Mouse (Mus musculus): ENCODE measurements around the gene Pip. TPM values are rescaled to one million over a fixed set of nuclear protein-coding genes. Genes with fewer than 3 reads are reported as not detected.

Pip gene
- polyA plus RNA-seq (2016; fragmentation: Nextera tagmentation; extraction: Ambion mirVana) = not detected in 2 replicates

DNA sequence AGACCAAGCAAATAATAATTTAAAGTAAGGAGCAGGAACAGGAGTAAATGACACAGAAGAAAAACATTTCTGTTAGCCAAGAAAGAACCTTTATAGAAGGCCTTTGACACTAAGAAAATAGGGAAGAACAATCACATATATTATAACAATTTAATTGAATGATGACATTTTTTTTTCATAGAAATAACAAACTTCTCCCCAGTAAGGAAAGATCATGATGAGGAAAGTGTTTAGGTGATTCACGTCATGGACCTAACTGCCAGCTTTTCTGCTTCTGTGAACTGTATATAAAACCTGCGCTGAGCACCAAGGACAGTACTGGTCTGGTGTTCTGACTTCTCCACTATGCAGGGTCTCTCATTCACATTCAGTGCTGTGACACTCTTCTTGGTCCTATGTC lies at the start of gene Pip:
Gene Pip, plus strand, starts transcription at position 301 of the 400 bp plus-strand sequence.
- H3K27ac ChIP-seq = no peak within 1 kb of the TSS
- H3K36me3 ChIP-seq (replicated peaks) = no peaks in the 10 kb centered on the region
- H3K4me1 ChIP-seq = no peaks in the 10 kb centered on the region
- H3K27me3 ChIP-seq (ENCODE audit: poor library complexity, severe bottlenecking) = no peaks in the 10 kb centered on the region
- no peaks in the 10 kb centered on the region for H3K9me3 ChIP-seq
- DNase-seq (ENCODE audit: extremely low spot score, low spot score) = no peak
- H3K4me3 ChIP-seq = no peak within 1 kb of the TSS
- 87% methylated on average over 2 of the region's 2 CpGs for WGBS

- Histone ChIP-seq H3K36me3 (replicated peaks) (no peaks in the 10 kb centered on the region), H3K9me3 (no peaks in the 10 kb centered on the region), H3K27me3 (ENCODE audit: poor library complexity, severe bottlenecking) (no peaks in the 10 kb centered on the region), H3K4me1 (no peaks in the 10 kb centered on the region), H3K4me3 (no peak overlapping the region), H3K27ac (no peak overlapping the region)
- no peak for DNase-seq (ENCODE audit: extremely low spot score, low spot score)
Measured at GRCm38 (mm10) chr6:41824086-41824485, 23.2 kb upstream of the Pip start.

DNA sequence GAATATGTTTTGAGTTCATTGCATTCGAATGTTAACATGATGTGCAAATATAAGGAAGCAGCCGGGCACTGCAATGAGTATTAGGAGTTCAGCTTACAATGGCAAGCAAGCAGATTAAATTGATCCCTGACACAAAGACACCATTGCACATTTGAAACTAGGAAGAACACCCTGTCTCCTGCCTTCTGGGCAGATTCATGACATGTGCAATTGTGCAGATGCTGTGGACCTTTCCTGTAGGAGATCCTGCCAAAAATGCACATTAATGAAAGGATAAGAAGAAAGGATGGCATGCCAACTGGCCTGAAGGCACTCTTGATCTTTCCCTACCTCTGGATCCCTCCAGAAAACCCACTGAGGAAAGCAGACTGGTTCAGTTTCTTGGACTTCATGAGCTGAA lies 17.8 kb upstream of the Pip start:
- Histone ChIP-seq H3K36me3 (replicated peaks) (no peaks in the 10 kb centered on the region), H3K27me3 (ENCODE audit: poor library complexity, severe bottlenecking) (no peaks in the 10 kb centered on the region), H3K4me1 (no peaks in the 10 kb centered on the region), H3K4me3 (no peak overlapping the region), H3K27ac (no peak overlapping the region), H3K9me3 (no peaks in the 10 kb centered on the region)
- 91% methylated on average over 2 of the region's 2 CpGs for WGBS
- DNase-seq (ENCODE audit: extremely low spot score, low spot score) = no peak

- Histone ChIP-seq H3K36me3 (replicated peaks) (no peaks in the 10 kb centered on the region), H3K4me1 (no peaks in the 10 kb centered on the region), H3K4me3 (no peak within 1 kb of the TSS), H3K27ac (no peak within 1 kb of the TSS), H3K27me3 (ENCODE audit: poor library complexity, severe bottlenecking) (no peaks in the 10 kb centered on the region), H3K9me3 (no peaks in the 10 kb centered on the region)
- 93% methylated on average over 3 of the region's 3 CpGs for WGBS
- DNase-seq (ENCODE audit: extremely low spot score, low spot score) = no peak
Measured at GRCm38 (mm10) chr6:41852689-41853088, 5.4 kb downstream of the Pip start, which contains the start of gene Sval2. TSS of gene Sval2 (plus strand) at chr6:41852989.

DNA sequence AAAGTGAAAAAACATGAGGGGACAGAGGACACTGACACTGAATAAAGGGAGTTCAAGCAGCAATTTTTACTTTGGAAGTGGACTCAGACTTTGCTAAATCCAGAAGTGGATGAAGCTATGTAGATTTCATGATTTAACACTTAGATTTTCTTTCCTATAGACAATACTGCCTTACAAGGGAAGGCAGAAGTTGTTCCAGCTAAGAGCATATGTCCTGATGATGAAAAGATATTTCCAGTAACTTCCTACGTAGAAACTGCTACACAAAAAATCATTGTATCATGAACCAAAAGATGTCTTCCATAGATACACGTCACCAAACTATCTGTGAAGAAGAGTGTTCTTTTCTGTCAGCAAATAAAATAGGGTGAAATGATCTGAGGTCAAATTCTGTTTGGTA lies 16.7 kb downstream of the Pip start:
- H3K27ac ChIP-seq = no peak overlapping the region
- no peaks in the 10 kb centered on the region for H3K4me1 ChIP-seq
- 81% methylated on average over 2 of the region's 2 CpGs for WGBS
- H3K36me3 ChIP-seq (replicated peaks) = no peaks in the 10 kb centered on the region
- no peaks in the 10 kb centered on the region for H3K27me3 ChIP-seq (ENCODE audit: poor library complexity, severe bottlenecking)
- DNase-seq (ENCODE audit: extremely low spot score, low spot score) = no peak
- H3K9me3 ChIP-seq = no peaks in the 10 kb centered on the region
- no peak overlapping the region for H3K4me3 ChIP-seq

Other genes starting within 250 kb of the Pip start
- gene Ephb6, start 242.1 kb upstream of the Pip start, polyA plus RNA-seq (2016; fragmentation: Nextera tagmentation; extraction: Ambion mirVana) = 14.6 and 16.6 TPM in 2 replicates
- 0.16 and 0.25 TPM in 2 replicates for gene Trpv6, start 211.1 kb upstream of the Pip start, polyA plus RNA-seq (2016; fragmentation: Nextera tagmentation; extraction: Ambion mirVana)
- gene Trpv5, start 166.8 kb upstream of the Pip start, polyA plus RNA-seq (2016; fragmentation: Nextera tagmentation; extraction: Ambion mirVana) = not detected in 2 replicates
- not detected in 2 replicates for gene Llcfc1, start 163.1 kb upstream of the Pip start, polyA plus RNA-seq (2016; fragmentation: Nextera tagmentation; extraction: Ambion mirVana)
- gene Kel, start 143.2 kb upstream of the Pip start, polyA plus RNA-seq (2016; fragmentation: Nextera tagmentation; extraction: Ambion mirVana) = 7.7 and 10.9 TPM in 2 replicates
- not detected in 2 replicates for gene Olfr459, start 72.4 kb upstream of the Pip start, polyA plus RNA-seq (2016; fragmentation: Nextera tagmentation; extraction: Ambion mirVana)
- gene Sval2, start 5.5 kb downstream of the Pip start, polyA plus RNA-seq (2016; fragmentation: Nextera tagmentation; extraction: Ambion mirVana) = not detected in 2 replicates
- gene Sval1, start 104.1 kb downstream of the Pip start, polyA plus RNA-seq (2016; fragmentation: Nextera tagmentation; extraction: Ambion mirVana) = not detected in 2 replicates
- gene Sval3, start 120.6 kb downstream of the Pip start, polyA plus RNA-seq (2016; fragmentation: Nextera tagmentation; extraction: Ambion mirVana) = not detected in 2 replicates
- not detected in 2 replicates for gene Sva, start 190.9 kb downstream of the Pip start, polyA plus RNA-seq (2016; fragmentation: Nextera tagmentation; extraction: Ambion mirVana)